Mouse (Mus musculus) embryonic fibroblast, embryonic 13.5 days (primary cell): Measurements from ENCODE around the gene Adgrf3.

Experiments
- CTCF ChIP-seq: IDR thresholded peaks from 2 replicates; pipeline ENCODE4 v1.5.1; 2011; ENCODE audit warnings: mild to moderate bottlenecking, control low read depth, low read length, moderate library complexity, borderline replicate concordance; ENCODE audit not compliant: insufficient read depth
- POLR2A ChIP-seq: IDR thresholded peaks from 2 replicates; pipeline ENCODE4 v1.6.1; 2011; ENCODE audit warnings: low read depth, mild to moderate bottlenecking, control low read depth, low read length, moderate library complexity

- TF ChIP-seq CTCF (no peak), POLR2A (no peak)
Measured at GRCm38 (mm10) chr5:30203216-30203885, 2.2 kb downstream of the Adgrf3 start.
